Mouse (Mus musculus) frontal cortex, adult (tissue): ENCODE results near the gene Foxa3.
"Not testable (repeated sequence)": the region's sequence is repeated elsewhere in the genome, so short reads cannot be mapped to it uniquely, and the experiment has no call there.

ENCODE experiments used
- ATAC-seq: cut with Nextera tagmentation; 2 replicates; pipeline ENCODE4 v1.9.2; 2017; ENCODE audit warnings: mild to moderate bottlenecking, moderate library complexity, mixed read lengths; ENCODE audit not compliant: low TSS enrichment

The Foxa3 gene

DNA sequence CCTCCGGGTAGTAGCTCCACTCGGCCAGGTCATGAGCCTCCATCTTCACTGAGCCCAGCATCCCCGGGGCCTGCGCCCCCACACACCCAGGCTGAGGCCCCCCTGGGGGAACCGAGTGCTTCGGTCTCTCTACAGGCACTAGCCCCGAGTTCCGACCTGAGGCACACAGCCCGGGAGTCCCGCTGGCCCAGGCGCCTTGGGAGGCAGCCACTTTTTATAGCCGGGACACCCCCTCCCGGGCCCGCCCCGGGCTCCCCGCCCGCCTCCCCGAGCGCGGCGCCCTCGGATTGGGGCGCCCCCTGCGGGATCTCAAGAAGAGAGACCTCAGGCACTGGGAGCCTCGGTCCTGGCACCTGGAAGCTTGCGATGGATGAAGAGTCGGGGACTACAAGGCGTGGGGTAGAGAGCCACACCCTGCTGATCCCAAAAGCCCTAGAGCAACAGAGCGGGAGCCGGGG is at the start of gene Foxa3:
TSS of gene Foxa3 (minus strand) at position 182 of the 458 bp plus-strand sequence.
- no peak for ATAC-seq

DNA sequence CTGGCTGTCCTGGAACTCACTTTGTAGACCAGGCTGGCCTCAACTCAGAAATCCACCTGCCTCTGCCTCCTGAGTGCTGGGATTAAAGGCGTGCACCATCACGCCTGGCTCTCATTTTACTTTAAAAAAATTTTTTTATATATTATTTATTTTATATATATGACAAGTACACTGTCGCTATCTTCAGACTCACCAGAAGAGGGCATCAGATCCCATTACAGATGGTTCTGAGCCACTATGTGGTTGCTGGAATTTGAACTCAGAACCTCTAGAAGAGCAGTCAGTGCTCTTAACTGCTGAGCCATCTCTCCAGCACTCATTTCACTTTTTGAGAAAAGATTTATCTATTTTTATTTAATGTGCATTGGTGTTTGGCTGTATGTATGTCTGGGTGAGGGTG is 47.7 kb upstream of the Foxa3 start:
- ATAC-seq = not testable (repeated sequence)

DNA sequence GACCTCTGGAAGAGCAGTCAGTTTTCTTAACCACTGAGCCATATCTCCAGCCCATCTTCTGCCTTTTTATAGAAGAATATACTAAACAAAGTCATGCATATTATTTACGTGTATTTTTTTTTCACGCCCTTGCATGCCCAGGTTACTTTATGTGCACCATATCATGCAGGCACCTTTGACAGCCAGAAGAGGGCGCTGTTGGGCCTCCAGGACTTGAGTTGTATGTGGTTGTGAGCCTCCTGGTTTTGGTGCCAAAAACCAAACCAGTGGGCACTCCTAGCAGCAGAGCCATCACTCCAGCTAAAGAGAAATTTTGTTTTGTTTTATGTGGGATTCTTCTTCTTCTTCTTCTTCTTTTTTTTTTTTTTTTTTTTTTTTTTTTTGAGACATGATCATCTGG is 46.2 kb upstream of the Foxa3 start:
- no peak for ATAC-seq

DNA sequence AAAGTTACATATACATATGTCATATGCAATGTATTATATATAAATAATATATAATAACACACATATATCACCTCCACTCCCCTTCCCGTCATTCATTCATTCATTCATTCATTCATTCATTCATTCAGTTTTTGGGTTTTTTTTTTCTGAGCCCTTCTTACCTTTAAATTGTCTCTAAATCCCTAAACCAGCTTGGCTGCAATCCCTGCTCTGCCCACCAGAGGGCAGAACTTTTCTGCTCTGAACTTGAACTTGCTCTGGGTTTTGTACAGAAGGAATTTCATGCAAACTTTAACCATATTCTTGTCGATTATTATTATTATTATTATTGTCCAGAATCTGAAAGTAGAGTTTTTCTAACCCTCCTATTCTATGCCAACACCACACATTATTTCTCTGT is 45.4 kb upstream of the Foxa3 start:
- ATAC-seq = no peak

DNA sequence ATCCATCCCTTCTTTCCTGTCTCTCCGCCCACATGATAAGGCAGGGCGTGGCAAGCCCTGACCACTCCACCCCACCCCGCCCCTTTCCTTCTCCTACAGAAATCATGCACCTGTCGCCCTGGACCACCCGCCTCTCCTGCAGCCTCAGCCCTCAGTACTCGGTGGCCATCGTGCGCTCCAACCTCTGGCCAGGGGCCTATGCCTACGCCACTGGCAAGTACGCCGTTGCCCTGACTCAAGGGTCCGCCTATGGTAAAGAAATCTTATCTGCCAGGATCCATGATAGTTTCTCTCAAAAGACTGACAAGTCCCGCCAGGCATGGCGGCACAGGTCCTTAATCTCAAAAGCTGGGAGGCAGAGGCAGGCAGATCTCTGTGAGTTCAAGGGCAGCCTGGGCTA is 44.6 kb upstream of the Foxa3 start:
- no peak for ATAC-seq

DNA sequence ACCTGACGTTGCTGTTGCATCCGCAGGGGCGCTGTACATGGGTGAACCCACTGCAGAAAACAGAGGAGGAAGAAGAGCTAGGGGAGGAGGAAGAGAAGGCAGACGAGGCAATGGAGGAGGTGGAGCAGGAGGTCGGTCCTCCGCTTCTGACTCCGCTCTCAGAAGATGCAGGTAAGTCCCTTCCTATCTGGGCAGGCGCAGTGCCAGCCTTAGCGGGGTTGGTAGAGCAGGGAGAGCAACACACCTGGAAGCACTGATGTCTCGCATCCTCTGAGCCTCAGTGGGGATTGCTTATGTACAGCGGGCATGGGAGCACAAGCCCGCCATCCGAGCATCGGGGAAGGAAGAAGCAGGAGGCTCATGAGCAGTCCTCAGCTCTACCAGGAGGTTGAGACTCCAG is 43.7 kb upstream of the Foxa3 start:
- ATAC-seq = no peak

DNA sequence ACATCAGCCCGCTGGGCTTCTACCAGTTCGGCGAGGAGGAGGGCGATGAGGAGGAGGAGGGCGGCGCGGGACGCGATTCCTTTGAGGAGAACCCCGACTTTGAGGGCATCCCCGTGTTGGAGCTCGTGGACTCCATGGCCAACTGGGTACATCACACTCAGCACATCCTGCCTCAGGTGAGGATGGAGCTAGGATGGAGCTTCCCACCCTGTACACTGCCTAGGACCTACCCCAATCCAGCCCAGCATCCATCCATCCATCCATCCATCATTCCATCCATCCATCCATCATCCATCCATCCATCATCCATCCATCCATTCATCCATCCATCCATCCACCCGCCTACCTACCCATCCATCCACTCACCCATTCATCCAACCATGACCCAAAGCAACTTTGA is 42.6 kb upstream of the Foxa3 start:
- no peak for ATAC-seq

DNA sequence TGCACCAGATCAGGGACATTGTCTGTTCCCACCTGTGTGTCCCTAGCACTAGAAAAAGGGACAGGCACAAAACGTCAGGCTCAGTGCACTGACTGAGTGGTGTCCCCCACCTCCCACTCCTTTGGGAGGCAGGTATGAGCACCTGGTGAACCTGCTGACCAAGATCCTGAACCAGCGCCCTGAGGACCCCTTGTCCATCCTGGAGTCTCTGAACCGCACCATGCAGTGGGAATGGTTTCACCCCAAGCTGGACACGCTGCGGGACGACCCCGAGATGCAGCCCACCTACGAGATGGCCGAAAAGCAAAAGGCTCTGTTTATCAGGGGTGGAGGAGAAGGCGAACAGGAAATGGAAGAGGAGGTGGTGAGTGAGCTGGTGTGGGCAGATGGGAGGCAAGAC is 34.1 kb upstream of the Foxa3 start:
- ATAC-seq = no peak

DNA sequence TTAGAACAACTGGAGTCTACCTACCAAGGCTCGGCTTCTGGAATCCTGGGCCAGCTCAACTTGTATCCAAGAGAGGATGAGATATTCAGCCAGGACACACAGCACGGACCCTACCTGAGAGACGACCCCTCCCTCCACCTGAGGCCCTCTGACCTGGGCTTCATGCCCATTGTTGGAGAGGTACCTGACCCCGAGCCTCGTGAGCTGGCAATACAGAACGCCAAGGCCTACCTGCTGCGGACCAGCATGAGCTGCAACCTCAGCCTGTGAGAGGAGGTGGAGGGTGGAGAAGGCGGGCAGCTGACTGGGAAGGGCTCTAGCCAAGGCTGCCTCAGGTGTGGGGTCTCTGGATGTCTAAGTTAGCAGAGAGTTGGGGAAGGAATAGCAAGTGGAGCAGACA is 31.8 kb upstream of the Foxa3 start:
- no peak for ATAC-seq

DNA sequence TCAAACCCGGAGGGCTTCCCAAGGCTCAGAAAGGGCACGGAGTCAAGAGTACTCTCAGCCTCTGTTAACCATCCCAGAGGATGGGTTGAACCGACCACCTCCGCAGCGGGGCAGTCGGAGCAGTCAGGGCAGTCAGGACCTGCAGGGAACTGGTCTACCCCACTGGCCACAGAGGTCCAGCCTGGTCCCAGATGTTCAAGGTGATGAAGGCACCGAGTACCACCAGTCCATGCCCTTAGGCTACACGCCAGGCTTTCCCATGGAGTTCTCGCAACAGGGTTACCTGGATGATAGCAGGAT is 31.4 kb upstream of the Foxa3 start:
- ATAC-seq = no peak

DNA sequence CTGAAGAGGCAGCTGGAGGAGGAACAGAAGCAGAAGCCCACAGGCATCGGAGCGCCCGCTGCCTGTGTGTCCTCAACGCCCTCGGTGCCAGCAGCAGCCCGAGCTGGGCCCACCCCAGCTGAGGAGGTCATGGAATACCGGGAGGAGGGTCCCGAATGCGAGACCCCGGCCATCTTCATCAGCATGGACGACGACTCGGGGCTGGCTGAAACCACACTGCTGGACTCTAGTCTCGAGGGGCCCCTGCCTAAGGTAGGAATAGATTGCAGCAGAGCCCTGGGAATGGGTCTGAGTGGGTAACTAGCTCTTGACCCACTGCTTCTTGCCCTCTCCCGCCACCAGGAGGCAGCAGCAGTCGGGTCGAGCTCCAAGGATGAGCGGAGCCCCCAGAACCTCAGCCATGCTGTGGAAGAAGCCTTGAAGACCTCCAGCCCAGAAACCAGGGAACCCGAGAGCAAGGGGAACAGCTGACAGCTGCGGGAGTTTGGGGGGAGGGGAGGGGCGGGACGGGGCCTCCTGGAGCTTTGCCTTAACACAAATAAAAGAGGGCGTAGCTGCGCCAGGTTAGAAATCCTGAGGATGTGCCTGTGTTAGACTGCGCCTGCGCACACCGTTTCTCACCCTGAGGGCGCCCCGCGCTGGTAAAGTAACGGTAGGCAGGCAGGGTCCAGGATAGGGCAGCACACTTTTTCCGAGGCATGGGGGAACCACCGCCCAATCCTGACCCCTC is 30.9 kb upstream of the Foxa3 start, which contains the start of gene Rsph6a:
TSS of gene Rsph6a (plus strand) at position 644 of the 730 bp plus-strand sequence.
- no peak for ATAC-seq

DNA sequence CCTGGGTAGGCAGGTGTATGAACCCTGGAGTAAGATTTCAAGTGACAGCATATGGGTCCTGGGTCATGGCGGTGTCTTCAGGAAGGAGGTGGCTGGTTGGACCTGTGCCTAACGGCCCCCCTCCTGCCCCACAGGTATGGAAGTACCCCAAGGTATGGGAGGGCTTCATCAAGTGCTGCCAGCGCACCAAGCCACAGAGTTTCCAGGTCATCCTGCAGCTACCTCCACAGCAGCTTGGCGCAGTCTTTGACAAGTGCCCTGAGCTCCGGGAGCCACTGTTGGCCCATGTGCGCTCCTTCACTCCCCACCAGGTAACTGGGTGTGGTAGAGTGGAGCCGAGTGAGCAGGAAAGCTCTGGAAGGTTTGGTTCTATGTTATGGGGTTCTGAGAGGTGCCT is 29.8 kb upstream of the Foxa3 start:
- ATAC-seq = no peak

DNA sequence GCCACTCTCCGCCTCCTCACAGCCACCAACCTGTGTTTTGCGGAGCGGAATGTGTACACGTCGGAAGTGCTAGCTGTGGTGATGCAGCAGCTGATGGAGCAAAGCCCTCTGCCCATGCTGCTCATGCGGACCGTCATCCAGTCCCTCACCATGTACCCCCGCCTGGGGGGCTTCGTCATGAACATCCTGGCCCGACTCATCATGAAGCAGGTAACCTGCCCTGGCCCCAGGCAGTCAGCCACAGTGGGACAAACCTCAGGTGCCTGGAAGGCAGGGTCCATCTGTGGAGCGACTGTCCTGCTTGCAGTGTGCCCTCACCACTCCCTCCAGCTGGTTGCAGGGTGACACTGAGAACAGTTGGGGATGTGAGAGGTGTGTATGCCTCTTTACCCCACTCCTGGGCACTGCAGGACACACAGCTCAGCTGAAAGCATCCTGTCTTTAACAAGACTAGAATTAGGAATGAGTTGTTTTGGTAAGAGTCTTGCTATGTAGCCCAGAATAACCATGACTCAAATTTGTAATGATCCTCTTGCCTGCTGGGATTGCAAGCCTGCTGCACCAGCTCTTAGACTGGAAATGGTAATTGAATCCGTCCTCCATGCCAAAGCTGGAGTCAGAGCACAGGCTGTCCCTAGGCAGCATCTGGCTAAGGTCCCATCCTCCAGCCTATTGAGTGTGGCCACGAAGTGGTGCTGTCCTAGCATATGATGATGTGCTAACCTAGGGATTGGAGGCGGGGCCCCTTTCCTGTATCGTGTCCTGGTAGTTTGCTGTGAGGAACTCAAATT is 29.2 kb upstream of the Foxa3 start:
- peak; percentile 68 for ATAC-seq

DNA sequence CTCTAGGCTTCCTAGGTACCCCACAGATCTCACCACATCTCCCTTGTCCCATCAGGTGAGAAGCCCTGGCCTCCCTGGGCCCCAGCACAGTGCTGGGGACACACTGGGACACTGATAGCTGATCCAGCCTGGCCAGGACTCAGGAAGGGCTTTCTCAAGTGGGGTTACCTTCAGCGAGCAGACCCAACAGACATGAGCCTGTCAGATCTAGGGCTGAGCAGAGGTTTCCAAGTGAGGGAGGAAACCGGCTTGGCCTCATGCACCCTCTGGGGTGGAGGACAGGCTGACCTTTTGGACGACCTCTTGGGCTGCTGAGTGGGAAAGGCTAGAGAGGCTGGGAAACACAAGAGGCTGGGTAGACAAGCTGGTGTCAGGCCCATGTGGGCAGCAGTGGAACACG is 27.8 kb upstream of the Foxa3 start:
- no peak for ATAC-seq

DNA sequence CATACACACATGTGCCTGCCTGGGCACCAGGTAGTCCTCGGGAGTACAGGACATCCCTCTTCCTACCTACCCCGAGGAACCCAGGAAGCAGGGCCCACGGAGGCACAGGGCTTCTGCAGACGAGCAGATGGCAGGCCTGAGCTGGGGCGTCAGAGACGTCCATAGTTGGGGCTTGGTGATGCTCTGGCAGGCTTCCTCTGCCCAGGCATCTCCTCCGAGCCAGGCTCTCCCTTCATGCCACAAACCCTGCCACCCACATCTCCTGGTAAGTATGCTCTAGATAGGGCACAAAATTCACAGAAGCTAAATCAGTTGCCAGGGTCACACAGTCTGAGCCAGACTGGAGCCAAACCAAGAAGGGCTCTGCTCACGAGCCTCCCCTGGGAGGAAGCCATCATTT is 26.8 kb upstream of the Foxa3 start:
- peak; percentile 16; the same call in 1 of the 2 replicates for ATAC-seq

DNA sequence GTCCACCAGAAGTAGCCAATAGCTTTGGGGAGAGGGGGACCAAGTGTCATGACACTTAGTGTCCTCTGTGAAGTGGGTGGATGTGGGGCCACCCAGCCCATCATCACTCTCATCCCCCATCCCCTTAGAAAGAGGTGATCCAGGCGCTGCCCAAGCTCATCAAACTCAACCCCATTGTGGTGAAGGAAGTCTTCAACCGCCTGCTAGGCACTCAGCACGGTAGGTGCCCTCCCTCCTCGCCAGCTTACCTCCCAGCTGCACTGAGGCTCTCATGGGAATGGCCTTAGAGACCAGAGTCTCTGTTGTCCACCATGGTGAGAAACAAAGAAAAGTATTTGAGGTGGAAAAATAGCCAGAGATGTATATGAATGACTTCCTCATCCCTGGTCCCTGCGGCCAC is 25.9 kb upstream of the Foxa3 start:
- ATAC-seq = no peak

DNA sequence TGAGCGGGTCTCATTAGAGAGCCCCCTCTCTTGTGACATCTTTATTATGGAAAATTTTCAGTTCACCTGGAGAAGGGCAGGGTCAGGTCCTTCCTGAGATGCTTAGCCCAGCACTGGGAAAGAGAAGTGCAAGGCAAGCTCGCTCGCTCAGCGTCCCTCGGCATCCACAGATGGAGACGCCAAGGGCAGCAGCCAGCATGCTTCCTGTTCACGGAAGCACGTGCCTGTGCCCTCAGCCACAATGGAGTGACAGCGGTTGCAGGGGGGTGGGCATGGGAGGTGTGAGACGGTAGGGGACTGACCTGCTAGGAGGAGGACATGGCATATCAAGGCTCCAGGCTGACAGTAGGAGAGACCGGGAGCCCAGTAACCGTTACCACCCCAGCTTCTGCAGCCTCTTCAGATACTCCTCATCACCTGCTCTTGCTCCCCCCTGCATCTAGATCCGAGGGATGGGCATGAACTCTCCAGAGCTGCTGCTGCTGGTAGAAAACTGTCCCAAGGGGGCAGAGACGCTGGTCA is 24.7 kb upstream of the Foxa3 start:
- ATAC-seq = no peak

DNA sequence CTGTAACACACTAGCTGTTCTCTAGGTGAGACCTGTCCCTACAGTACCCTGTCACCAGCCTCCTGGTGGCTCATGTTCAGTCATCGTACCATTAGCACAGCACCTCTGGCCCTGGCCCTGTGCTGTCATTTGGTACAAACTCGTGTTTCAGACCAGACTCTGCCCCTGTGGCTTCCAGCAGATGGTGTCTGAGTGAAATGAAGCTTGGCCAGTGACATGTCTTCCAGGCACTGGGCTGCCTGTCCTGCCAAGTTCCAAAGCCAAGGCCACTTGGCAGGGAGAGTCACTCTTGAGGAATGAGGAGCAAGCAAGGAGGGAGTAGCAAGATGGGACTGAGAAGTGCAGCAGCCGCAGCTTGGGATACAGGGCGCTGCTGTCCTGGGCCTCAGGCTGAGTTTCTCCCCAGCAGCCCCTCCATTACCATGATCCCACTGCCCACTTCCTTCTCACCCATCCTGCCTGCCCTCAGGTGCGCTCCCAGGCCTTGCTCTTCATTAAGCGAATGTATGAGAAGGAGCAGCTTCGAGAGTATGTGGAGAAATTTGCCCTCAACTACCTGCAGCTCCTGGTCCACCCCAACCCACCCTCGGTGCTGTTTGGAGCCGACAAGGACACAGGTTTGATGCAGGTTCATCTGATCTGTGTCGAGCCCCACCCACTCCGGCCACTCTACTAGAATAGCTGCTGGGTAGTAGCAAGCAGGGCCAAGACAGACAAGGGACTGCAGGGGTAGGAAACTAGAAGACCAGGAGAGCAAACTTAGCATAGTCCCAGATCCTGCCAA is 23.1 kb upstream of the Foxa3 start:
- ATAC-seq = no peak

DNA sequence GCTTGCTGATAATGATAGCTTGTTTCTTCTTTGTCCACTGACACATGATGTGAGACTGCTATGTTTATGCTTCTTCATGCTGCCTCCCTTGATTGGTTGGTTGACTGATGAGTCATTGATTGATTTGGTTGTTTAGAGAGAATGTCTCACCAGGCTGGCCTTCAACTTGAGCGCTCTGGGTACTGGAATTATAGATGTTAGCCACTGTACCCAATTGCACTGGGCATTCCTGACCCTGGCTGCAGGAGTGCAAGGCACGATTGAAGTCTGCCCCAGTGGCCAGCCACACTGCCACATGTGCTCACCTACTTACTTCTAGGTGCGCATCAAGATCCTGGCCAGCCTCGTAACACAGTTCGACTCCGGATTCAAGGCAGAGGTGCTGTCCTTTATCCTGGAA is 21.3 kb upstream of the Foxa3 start:
- ATAC-seq = no peak

DNA sequence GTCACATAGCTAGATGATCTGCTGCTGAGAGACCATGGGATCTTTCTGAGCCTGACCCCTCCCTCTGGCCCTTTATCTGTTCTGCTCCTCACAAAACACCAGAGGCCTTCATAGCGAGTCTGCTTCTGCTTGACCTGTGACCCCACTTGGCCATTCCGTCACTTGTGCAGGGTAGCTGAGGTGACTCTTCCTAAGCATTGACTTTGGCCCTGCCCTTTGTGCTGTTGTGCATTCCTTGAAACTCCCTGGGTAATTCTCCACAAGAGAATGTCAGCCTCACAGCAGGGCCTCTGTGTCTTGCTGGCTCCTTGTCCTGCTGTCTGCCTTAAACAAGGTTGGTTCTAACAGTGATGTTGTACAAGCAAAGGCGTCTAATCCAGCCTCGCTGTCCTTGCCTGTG is 8.3 kb upstream of the Foxa3 start:
- ATAC-seq = no peak

DNA sequence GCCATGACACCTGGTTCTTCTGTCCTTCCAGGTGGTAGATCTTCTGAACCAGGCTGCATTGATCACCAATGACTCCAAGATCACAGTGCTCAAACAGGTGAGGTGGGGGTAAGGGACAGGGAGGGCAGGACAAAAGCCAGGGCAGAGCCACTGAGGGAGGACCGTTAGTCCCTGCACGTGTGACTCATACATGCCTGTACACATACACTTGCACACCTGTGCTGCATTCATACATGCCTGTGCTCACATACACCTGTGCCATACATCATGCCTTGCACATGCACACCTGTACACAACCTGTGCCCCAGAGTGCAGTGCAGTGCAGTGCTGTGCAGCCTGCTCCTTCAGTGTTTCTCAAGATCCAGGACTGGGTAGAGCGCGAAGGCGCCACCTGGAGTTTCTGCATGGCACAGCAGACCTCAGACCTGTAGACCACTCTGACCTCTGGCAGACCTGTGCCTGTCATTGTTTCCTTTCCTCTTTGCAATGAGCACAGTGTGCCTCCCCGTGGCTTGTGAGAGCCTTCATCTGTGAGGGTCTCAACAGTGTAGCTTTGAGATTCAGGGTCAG is 5.8 kb upstream of the Foxa3 start:
- ATAC-seq = peak; percentile 38; the same call in 1 of the 2 replicates

DNA sequence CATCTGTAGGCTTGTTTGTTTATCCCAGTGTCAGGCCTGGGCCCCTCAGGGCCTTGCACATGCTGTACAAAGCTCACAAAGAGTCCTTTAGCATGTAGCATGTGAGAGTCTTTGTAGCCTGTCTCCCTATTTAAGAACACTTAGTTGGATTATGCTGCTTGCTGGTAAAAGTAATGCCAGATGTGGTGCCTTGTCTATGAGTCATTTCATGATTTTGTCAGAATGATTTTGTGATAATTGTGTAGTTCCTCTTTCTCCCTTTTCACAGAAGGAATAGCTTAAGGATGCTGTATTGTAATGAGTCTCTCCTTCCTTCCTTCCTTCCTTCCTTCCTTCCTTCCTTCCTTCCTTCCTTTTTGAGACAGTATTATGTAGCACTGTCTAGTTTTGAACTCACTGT is 4.7 kb upstream of the Foxa3 start:
- ATAC-seq = no peak
